In genomic region chr4:67853001-67853400, GRCm38 (mm10) we compare ENCODE assay signal across 26 mouse cellular contexts.
A peak's percentile ranks its signal among the peaks of the same experiment; 100 is the strongest.
DNase-seq lines count a peak whose midpoint lies in the region; ATAC-seq and TF ChIP-seq lines count a peak whose summit lies in the region.
"Had no signal": no experiment of that assay in that cellular context is flagged by ENCODE, and none has a peak within 500 bp of the region (broad histone marks: within the 10 kb centered on the region; RNA-seq: fewer than 3 reads in every experiment).

No protein-coding gene starts in this region.

- H3K4me1 ChIP-seq in thymus, adult 2 months (replicated peaks; ENCODE audit: control insufficient read depth, insufficient read depth, low read length) = no peaks in the 10 kb centered on the region
- H3K4me1 ChIP-seq: embryonic facial prominence, embryonic 15.5 days; forebrain, embryonic 10.5 days; forebrain, embryonic 15.5 days; heart, embryonic 15.5 days; hindbrain, embryonic 10.5 days; intestine, embryonic 15.5 days had no signal

- TF ChIP-seq POLR2A in thymus, adult 2 months (IDR thresholded peaks at IDR 0.05; ENCODE audit: control insufficient read depth, extremely low read depth, insufficient read depth, low read length, poor library complexity) = no peak

- intact Hi-C loops in left cerebral cortex, postnatal 4 days (cut with DNase I) = no loop called here
- intact Hi-C loops in left cerebral cortex, adult 2 months (cut with DNase I) = loop anchor here (5.0 kb wide), 1 partner anchor 79 kb away; no protein-coding TSS in a partner anchor

- H3K4me3 ChIP-seq in left cerebral cortex, adult 2 months = no peak overlapping the region
- H3K4me3 ChIP-seq in thymus, adult 2 months (ENCODE audit: control insufficient read depth, insufficient read depth, low read length) = no peak overlapping the region
- H3K4me3 ChIP-seq: embryonic facial prominence, embryonic 15.5 days; erythroblast, embryonic 14.5 days; forebrain, embryonic 10.5 days; forebrain, embryonic 15.5 days; heart, adult 2 months; heart, embryonic 15.5 days; hindbrain, embryonic 10.5 days; intestine, embryonic 15.5 days had no signal

- TF ChIP-seq CTCF in left cerebral cortex, adult 2 months (IDR thresholded peaks at IDR 0.05) = no peak
- TF ChIP-seq CTCF in thymus, adult 2 months (IDR thresholded peaks at IDR 0.05; ENCODE audit: borderline replicate concordance, control insufficient read depth, extremely low read depth, insufficient read depth, low read length, poor library complexity) = no peak

- peak; percentile 7 to 20 for DNase-seq in cerebellum, postnatal 10 days
- peak; percentile 40 for DNase-seq in left cerebral cortex, adult 11 months (ENCODE audit: low spot score)
- no peak for DNase-seq in left cerebral cortex, postnatal 4 days
- DNase-seq in left cerebral cortex, adult 2 months (ENCODE audit: extremely low spot score in 1 of 2, low spot score in 2 of 2) = no peak
- DNase-seq in thymus, adult 2 months = no peak
- DNase-seq in gastrocnemius, adult 18-20 months (ENCODE audit: low spot score) = no peak
- DNase-seq: adrenal gland, adult 8-10 months; adrenal gland, postnatal 36 days; B cell, adult 2 months; cerebellum, adult 11-12 months; cerebellum, adult 9-10 months; cerebellum, postnatal 36 days; gastrocnemius, postnatal 14 days; heart, adult 2 months; heart, postnatal 14 days had no signal

- no peak for ATAC-seq in cerebellum, adult (ENCODE audit: insufficient number of reproducible peaks, low FRiP score, low TSS enrichment)
- ATAC-seq: CD4-positive, CD25-positive, alpha-beta regulatory T cell, adult 4 months; forebrain, embryonic 15.5 days; intestine, embryonic 15.5 days had no signal

- H3K27ac ChIP-seq in left cerebral cortex, adult 2 months = peak overlapping the region; percentile 83
- no peak overlapping the region for H3K27ac ChIP-seq in thymus, adult 2 months (ENCODE audit: control insufficient read depth, insufficient read depth, low read length)
- H3K27ac ChIP-seq: embryonic facial prominence, embryonic 15.5 days; forebrain, embryonic 10.5 days; forebrain, embryonic 15.5 days; heart, adult 2 months; heart, embryonic 15.5 days; hindbrain, embryonic 10.5 days; hindbrain, embryonic 14.5 days; intestine, embryonic 15.5 days had no signal

- no peaks in the 10 kb centered on the region for H3K27me3 ChIP-seq in thymus, adult 2 months (ENCODE audit: control insufficient read depth, insufficient read depth, low read length)
- H3K27me3 ChIP-seq: embryonic facial prominence, embryonic 15.5 days; forebrain, embryonic 15.5 days; heart, embryonic 15.5 days; intestine, embryonic 15.5 days had no signal

- WGBS in thymus, adult 2 months = 80% methylated on average over 4 of the region's 4 CpGs

- no peaks in the 10 kb centered on the region for H3K36me3 ChIP-seq in thymus, adult 2 months (ENCODE audit: control insufficient read depth, insufficient read depth, low read length)
- H3K36me3 ChIP-seq: embryonic facial prominence, embryonic 15.5 days; forebrain, embryonic 10.5 days; forebrain, embryonic 15.5 days; G1E; heart, embryonic 15.5 days; hindbrain, embryonic 10.5 days; intestine, embryonic 15.5 days had no signal

Comparison
In these comparisons a context has a peak if more than half of its experiments do, and no peak if none do; other contexts are left out.
1. DNase-seq: peak in cerebellum, postnatal 10 days (2 of 2) and left cerebral cortex, adult 11 months (single experiment); none in left cerebral cortex, postnatal 4 days (single experiment), left cerebral cortex, adult 2 months (0 of 2), thymus, adult 2 months (single experiment) and gastrocnemius, adult 18-20 months (single experiment).